Mouse (Mus musculus) embryo, embryonic 11 days (tissue): ENCODE measurements at regions not wholly inside any gene's neighbourhood (a gene's known extent, or its start where the extent isn't known, plus 50 kb on each side); places are given as distances from the start of the nearest gene placed in this dataset.
A peak's percentile ranks its signal among the peaks of the same experiment; 100 is the strongest.

Source experiments
- DNase-seq: peaks from one replicate; pipeline ENCODE4 v3.0.0-alpha.2; 2015

GRCm38 (mm10) chr1:125149817-125150216, 285.7 kb downstream of the Actr3 start:
- DNase-seq = no peak

- no peak for DNase-seq
These were observed 311.7 kb downstream of the Actr3 start for GRCm38 (mm10) chr1:125123861-125124260.

DNA sequence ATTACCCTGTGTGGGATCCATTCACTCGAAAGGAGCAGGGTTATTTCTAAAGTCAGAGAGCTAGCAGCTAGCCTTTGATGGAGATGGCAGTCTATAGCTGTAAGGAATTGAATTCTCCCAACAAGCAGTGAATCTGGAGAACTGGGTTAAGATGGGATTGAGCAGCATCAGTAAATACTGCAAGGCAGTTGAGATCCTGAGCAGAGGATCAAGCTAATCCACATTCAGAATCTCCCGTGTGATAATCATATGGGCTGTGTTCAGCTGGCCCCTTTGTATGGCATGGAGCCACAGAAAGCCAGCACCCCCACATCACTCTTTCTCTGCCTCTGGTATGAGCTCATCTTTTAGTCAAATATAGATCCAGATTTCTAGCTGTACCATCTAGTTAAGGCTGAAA, 334.9 kb downstream of the Actr3 start:
- DNase-seq = no peak

DNA sequence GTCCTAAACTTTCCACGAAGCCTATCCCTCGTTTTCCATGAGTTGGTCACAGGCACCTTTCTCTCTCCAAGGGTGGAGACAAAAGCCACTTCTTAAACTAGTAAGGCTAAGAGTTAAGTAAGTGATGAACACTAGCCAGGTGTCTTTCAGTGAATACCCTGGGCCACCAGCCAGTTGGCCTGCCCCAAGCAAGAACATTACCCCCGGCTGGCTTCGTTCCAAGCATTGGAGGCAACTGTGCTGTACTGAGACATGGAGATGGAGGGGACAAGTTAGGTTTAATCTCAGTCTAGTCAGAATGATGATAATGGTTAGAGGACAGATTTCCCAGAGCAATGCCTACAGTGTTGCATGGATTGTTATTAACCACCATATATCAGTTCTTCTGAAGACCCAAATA, 350.6 kb downstream of the Actr3 start:
- no peak for DNase-seq

- no peak for DNase-seq
These were observed 395.8 kb downstream of the Actr3 start for GRCm38 (mm10) chr1:125039572-125040326.

DNA sequence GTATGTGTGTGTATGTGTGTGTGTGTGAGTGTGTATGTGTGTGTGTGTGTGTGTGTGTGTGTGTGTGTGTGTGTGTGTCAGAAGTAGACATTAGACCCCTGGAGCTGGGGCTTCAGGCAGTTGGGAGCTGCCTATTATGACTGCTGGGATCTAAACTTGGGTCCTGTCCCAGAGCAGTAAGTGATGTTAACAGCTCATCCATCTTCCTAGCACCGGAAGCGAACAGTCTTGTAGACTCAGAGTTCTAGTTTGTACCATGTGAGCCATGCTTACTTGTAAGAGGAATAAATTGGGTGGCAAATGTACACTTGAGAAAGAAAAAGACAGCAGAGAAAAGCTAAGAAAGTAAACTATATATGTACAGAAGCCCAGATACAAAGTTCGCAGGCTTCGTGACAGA, 422.2 kb downstream of the Actr3 start:
- DNase-seq = no peak

- no peak for DNase-seq
These were observed 423.6 kb downstream of the Actr3 start for GRCm38 (mm10) chr1:125011893-125012292.

DNA sequence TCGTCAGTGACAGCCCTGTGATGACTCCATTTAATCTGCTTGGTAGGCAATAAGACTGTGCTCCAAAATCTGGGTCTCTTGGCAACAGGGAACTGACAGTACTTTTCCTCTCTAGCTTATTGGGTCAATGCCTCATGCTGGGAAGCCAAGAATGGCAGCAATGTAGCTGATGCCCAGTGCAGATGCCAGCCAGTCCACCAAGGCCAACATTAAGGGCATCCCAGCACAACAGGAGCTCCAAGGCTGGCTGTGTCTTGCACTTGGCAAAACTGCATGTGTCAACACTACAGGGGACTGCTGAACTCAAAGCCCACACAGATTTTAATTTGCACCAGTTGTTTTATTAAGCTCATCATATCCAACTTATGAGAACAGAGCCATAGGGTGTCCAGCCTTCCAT, 437.9 kb downstream of the Actr3 start:
- no peak for DNase-seq

GRCm38 (mm10) chr1:124950849-124951248, 484.7 kb downstream of the Actr3 start:
- no peak for DNase-seq

- DNase-seq = no peak
These were observed 531.2 kb downstream of the Actr3 start for GRCm38 (mm10) chr1:124904373-124904772.

GRCm38 (mm10) chr1:124871148-124871547, 564.4 kb downstream of the Actr3 start:
- no peak for DNase-seq

DNA sequence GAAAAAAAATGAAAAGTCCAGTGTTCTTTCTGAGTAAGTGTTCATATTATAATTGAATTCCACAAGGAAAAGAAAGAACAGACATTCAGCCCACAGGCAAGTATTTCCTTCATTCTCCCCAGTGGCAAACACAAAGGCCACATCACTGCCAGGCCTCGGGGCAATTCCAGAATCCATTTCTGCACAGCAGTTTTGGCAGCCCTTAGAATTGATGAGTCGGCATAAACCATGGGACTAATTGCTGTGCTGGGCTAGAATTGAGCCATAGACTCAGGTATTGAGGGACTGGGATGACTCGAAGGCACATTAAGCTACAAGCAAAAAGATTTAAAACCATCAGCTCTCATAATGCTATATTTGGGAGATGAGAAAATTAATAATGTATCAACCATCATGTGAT, 569.3 kb downstream of the Actr3 start:
- DNase-seq = no peak

DNA sequence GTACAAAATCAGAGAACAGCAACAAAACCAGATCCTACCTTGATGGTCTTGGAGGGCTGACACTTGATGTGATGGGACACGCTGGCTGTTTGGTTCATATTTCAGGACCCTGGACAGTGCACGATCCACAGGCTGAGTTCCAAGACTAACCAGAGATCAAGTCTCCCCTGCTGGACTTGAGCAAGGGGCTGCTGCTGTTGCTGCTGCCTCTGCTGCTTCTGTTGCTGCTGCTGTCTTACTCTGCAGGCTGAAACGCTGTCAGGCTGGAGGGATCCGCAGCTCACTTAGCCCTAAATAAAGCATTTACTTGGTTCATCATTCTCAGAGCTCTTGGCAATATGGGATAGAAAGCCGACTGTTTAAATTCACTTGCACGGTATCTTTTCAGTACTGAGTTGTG, 589.8 kb downstream of the Actr3 start:
- peak; percentile 53 for DNase-seq

- no peak for DNase-seq
These were observed 609.8 kb downstream of the Actr3 start for GRCm38 (mm10) chr1:124825717-124826116.

- DNase-seq = no peak
These were observed 642.5 kb downstream of the Actr3 start for GRCm38 (mm10) chr1:124793026-124793425.

DNA sequence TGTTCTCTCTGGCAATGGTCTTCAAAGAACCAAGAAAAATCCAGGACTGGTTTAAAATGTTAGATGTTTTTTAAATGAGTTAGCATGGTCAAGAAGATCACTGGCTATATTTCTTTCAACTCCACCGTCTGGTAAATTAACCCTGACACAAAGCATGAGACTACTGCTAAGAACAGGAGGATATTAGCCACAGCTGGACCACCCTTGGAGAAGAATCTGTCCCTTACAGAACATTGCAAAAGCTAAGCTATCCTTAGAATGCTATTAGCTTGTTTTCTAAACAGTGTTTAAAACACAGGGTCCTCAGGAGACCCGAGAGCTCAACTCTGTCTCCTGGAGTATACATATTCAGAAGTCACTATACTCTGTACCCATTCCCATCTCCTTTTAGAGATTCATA, 644.9 kb downstream of the Actr3 start:
- DNase-seq = no peak

DNA sequence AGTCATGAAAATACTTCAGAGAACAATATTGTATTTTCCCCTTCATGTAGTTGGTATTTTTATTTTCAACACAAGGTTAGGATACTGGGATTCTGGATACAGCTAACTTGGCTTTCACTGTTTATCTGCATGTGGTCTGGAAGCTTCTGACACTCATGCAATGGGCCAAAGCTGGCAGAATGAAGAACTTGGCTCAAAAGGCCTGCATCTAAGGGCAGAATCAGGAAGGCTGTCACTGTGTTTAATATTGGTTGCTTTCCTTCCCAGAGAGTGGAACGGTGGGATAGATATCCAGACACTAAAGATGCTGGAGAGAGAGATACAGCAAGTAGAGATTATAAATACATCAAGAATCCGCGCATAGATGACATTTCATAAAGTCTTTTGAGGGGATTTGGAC, 645.4 kb downstream of the Actr3 start:
- no peak for DNase-seq

DNA sequence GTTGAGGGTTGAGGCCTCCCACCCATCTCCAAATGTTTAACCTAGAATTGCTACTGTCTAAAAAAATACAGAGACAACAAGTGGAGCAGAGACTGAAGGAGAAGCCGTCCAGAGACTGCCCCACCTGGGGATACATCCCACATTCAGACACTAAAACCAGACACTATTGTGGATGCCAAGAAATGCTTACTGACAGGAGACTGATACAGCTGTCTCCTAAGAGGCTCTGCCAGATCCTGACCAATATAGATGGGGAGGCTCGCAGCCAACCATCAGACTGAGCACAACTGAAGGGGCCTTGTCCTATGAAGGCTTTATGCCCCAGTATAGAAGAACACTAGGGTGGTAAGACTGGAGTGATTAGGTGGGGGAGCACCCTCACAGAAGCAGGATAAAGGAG, 652.5 kb downstream of the Actr3 start:
- DNase-seq = no peak

DNA sequence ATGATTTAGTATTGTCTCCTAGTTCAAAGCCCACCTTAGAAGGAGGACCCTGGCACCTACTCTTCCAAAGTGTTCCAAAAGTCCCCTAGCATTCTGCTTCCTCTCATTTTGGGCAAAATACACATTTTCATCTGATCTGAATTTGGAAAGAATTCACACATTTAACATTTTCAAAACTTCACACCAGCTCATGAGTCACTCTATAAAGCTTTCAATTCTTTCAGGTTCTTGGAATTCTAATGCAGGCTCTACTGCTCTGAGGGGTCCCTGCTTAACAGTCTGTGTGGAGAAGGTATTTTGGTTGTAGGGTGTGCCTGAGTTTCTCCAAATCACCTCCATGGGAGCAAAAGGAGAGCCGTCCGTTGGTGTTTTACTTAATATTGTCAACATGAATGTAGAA, 657.8 kb downstream of the Actr3 start:
- DNase-seq = no peak

DNA sequence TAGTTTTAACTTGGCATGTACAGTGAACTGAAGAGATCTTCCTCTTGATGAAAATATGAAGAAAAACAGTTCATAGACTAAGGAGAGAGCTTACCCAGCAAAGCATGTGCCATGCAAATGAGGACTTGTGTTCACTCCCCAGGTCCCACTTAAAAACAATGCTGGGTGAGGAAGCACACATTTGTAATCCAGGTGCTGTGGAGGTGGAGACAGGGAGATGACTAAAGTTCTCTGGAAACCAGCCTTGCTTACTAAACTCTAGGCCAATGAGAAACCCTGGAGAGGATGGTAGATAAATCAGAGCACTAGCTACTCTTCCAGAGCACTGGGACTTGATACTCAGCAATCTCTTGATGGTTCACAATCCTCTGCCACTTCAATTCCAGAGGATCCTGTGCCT, 678.8 kb downstream of the Actr3 start:
- no peak for DNase-seq

- no peak for DNase-seq
These were observed 694.4 kb upstream of the Dpp10 start for GRCm38 (mm10) chr1:124739777-124740176.

GRCm38 (mm10) chr1:124730364-124730763, 685.0 kb upstream of the Dpp10 start:
- DNase-seq = peak; percentile 0

DNA sequence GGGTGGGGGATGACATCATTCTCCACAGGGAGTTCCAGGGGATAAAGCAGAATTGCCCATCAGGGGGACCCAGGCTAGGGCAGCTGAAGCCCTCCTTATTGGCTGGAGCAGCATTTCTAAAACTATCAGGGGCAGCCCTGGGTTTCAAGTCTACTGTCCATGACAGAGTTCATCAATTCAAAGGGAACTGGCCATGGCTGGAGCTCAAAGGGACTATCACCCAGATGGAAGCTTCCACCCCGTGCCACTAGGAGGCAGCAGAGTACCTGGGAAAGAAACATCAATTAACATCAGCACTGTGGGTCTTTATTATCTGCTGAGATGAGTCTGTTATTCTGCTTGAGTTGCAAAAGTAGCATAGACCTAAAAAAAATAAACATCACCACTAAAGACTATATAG, 672.7 kb upstream of the Dpp10 start:
- peak; percentile 51 for DNase-seq

DNA sequence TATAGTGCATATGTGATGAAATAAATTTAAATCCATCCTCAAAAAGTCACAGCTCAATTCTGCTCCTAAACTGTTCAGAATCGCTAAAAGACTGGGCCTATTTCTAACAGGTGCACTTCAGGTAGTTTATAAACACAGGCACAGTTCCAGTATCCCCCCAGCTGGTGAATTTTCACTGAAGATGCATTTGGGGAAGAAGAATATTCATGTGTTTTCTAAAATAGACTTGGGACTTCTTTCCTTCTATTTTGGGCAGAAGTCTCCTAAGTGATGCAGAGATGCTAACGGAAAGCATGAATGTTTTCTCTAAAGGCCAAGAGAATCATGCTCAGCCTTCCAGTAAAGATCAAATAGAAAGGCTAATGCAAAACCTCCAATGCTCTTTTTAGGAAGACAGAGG, 660.9 kb upstream of the Dpp10 start:
- no peak for DNase-seq

DNA sequence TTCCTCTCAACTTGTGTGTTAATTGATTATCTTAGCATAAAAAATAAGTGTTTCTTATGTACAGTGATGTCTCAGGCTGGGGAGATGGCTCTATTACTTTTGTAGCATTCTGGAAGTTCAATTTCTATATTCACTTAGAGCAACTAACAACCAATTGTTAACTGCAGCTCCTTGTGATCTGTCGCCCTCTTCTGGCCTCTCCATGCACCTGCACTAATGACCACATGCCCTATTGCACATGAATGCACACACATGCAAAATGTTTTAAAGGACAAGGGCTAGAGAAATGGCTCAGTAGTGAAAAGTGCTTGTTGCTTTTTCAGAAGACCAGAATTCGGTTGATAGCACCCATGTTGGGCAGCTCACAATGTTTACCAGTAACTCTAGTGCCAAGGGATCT, 629.1 kb upstream of the Dpp10 start:
- DNase-seq = peak; percentile 21
